Mouse (Mus musculus): Measurements from ENCODE around the gene Vwa5b2. TPM values are rescaled to one million over a fixed set of nuclear protein-coding genes. Genes with fewer than 3 reads are reported as not detected.

Vwa5b2 gene
- polyA plus RNA-seq, 2 experiments: 0.22 to 2.5 TPM

DNA sequence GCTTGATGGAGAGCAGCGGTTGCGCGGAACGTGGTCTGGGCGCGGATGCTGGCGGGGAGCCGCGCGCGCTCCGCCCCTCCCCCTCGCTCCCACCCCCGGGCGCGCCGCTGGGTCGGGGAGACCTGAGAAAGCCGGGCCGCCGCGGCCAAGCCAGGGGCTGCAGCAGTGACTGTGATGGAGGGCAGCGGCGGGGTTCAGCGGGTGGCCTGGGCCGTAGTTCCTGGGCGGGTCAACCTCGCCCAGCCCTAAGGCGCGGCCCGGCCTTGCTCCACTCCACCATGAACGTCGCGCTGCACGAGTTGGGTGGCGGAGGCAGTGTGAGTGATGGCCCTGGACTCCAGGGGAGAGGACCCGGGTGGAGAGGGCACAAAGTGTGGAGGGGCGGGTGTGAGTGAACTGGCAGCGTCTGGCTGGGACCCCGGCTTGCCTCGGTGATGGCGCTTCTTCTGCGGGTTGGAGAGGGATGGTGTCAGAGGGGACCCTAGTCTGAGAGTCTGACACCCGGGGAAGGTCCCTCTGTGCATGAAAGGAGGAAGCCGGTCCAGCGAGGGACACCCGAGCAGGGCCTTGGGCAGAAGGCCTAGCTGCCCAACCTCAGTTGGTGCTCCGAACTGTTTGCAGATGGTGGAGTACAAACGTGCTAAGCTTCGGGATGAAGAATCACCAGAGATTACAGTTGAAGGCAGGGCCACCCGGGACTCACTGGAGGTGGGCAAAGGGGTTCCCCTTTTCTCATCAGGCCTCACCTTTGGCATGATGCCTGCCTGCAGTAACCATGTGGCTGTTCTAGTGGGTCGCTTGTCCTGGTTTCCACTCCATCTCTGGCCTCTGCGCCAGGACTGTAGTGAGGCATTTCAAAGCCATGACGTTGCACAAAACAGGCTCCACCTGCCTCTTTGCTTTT is 40.7 kb downstream of the Vwa5b2 start, which contains the start of gene Ece2:
TSS of gene Ece2 (plus strand) at position 98 of the 904 bp plus-strand sequence.
- 7% methylated on average over 45 of the region's 54 CpGs for WGBS

DNA sequence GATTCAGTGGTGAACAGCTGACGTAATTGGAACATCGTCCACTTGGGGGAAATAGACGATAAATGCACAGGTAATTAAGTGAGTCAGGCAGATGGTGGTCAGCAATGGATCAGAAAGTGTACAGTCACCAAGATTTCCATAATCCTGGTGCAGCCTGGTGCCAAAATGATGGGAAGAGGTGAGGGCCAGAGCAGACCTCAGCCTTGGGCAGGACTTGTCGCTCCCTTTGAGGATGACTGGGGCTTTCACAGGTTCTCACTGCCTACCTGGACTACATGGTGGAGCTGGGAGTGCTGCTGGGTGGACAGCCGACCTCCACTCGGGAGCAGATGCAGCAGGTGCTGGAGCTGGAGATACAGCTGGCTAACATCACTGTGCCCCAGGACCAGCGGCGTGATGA is 48.1 kb downstream of the Vwa5b2 start:
- Histone ChIP-seq H3K27me3 (ENCODE audit: control insufficient read depth, insufficient read depth, low read length) (no peaks in the 10 kb centered on the region), H3K4me3 (replicated peaks; ENCODE audit: low read length) (no peak overlapping the region), H3K36me3 (ENCODE audit: control insufficient read depth, insufficient read depth, low read length) (no peaks in the 10 kb centered on the region), H3K4me2 (replicated peaks; ENCODE audit: low read depth, low read length, severe bottlenecking) (no peak overlapping the region), H3K9ac (ENCODE audit: low read depth, low read length, severe bottlenecking) (no peak overlapping the region), H3K27ac (replicated peaks; ENCODE audit: low read depth, low read length) (no peak overlapping the region), H3K9me3 (ENCODE audit: control insufficient read depth, low read length) (no peaks in the 10 kb centered on the region), H3K4me1 (ENCODE audit: control insufficient read depth, insufficient read depth, low read length) (no peaks in the 10 kb centered on the region)
- no peak for ATAC-seq (ENCODE audit: low FRiP score, low read depth)
- no peak for TF ChIP-seq POLR2A (IDR thresholded peaks at IDR 0.05; ENCODE audit: borderline replicate concordance, extremely low read depth, insufficient read depth, insufficient read length)
- 77% methylated on average over 8 of the region's 8 CpGs for WGBS
- DNase-seq (ENCODE audit: low spot score): no peak

More for the DNA sequence above, 40.7 kb downstream of the Vwa5b2 start, which contains the start of gene Ece2:
- Histone ChIP-seq H3K27ac (replicated peaks; ENCODE audit: low read depth, low read length) (no peak within 1 kb of the TSS), H3K4me3 (replicated peaks; ENCODE audit: low read length) (peak within 1 kb of the TSS; percentile 51), H3K9me3 (ENCODE audit: control insufficient read depth, low read length) (no peaks in the 10 kb centered on the region), H3K27me3 (ENCODE audit: control insufficient read depth, insufficient read depth, low read length) (0 out of 2 replicates have a peak, but pooled peaks cover 4% of the 10 kb centered on the region), H3K9ac (ENCODE audit: low read depth, low read length, severe bottlenecking) (peak within 1 kb of the TSS; percentile 65), H3K36me3 (ENCODE audit: control insufficient read depth, insufficient read depth, low read length) (no peaks in the 10 kb centered on the region), H3K4me2 (replicated peaks; ENCODE audit: low read depth, low read length, severe bottlenecking) (peak within 1 kb of the TSS; percentile 87), H3K4me1 (ENCODE audit: control insufficient read depth, insufficient read depth, low read length) (no peaks in the 10 kb centered on the region)
- peak; percentile 57; the same call in 1 of the 2 replicates for ATAC-seq (ENCODE audit: low FRiP score, low read depth)
- DNase-seq (ENCODE audit: low spot score): no peak
- no peak for TF ChIP-seq POLR2A (IDR thresholded peaks at IDR 0.05; ENCODE audit: borderline replicate concordance, extremely low read depth, insufficient read depth, insufficient read length)

DNA sequence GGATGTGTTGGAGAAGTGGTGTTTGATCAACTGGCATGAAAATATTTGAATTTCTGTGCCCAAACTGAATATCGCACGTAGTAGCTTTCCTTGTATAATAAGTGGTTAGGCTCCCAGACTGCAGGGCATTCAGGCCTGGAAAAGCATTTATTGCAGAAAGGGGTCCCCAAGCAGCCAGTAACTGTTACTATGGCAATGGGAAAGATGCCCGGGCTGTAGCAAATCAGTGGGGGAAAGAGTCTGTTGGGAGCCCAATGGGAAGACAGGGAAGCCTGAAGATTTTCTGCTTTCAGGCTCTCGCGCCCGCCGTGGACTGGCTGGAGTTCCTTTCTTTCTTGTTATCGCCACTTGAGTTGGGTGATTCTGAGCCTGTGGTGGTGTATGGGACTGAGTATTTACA is 49.1 kb downstream of the Vwa5b2 start:
- H3K4me2 ChIP-seq (replicated peaks; ENCODE audit: low read depth, low read length, severe bottlenecking): no peak overlapping the region
- ATAC-seq (ENCODE audit: low FRiP score, low read depth) (no peak), DNase-seq (ENCODE audit: low spot score) (no peak)
- no peaks in the 10 kb centered on the region for H3K36me3 ChIP-seq (ENCODE audit: control insufficient read depth, insufficient read depth, low read length)
- no peaks in the 10 kb centered on the region for H3K9me3 ChIP-seq (ENCODE audit: control insufficient read depth, low read length)
- 73% methylated on average over 8 of the region's 8 CpGs for WGBS
- no peak overlapping the region for H3K4me3 ChIP-seq (replicated peaks; ENCODE audit: low read length)
- no peaks in the 10 kb centered on the region for H3K27me3 ChIP-seq (ENCODE audit: control insufficient read depth, insufficient read depth, low read length)
- H3K27ac ChIP-seq (replicated peaks; ENCODE audit: low read depth, low read length): no peak overlapping the region
- TF ChIP-seq POLR2A (IDR thresholded peaks at IDR 0.05; ENCODE audit: borderline replicate concordance, extremely low read depth, insufficient read depth, insufficient read length): no peak
- H3K9ac ChIP-seq (ENCODE audit: low read depth, low read length, severe bottlenecking): no peak overlapping the region
- no peaks in the 10 kb centered on the region for H3K4me1 ChIP-seq (ENCODE audit: control insufficient read depth, insufficient read depth, low read length)

- TF ChIP-seq POLR2A (IDR thresholded peaks at IDR 0.05; ENCODE audit: borderline replicate concordance, extremely low read depth, insufficient read depth, insufficient read length): no peak
- H3K9ac ChIP-seq (ENCODE audit: low read depth, low read length, severe bottlenecking): no peak overlapping the region
- no peak overlapping the region for H3K4me2 ChIP-seq (replicated peaks; ENCODE audit: low read depth, low read length, severe bottlenecking)
- no peaks in the 10 kb centered on the region for H3K27me3 ChIP-seq (ENCODE audit: control insufficient read depth, insufficient read depth, low read length)
- DNase-seq (ENCODE audit: low spot score) (peak; percentile 67), ATAC-seq (ENCODE audit: low FRiP score, low read depth) (peak; percentile 62; the same call in 1 of the 2 replicates)
- H3K9me3 ChIP-seq (ENCODE audit: control insufficient read depth, low read length): no peaks in the 10 kb centered on the region
- no peaks in the 10 kb centered on the region for H3K4me1 ChIP-seq (ENCODE audit: control insufficient read depth, insufficient read depth, low read length)
- no peaks in the 10 kb centered on the region for H3K36me3 ChIP-seq (ENCODE audit: control insufficient read depth, insufficient read depth, low read length)
- 4% methylated on average over 8 of the region's 8 CpGs for WGBS
- no peak overlapping the region for H3K4me3 ChIP-seq (replicated peaks; ENCODE audit: low read length)
- H3K27ac ChIP-seq (replicated peaks; ENCODE audit: low read depth, low read length): no peak overlapping the region
Measured at GRCm38 (mm10) chr16:20642161-20642560, 52.9 kb downstream of the Vwa5b2 start.

GRCm38 (mm10) chr16:20643911-20644310 is 54.6 kb downstream of the Vwa5b2 start:
- Histone ChIP-seq H3K27me3 (ENCODE audit: control insufficient read depth, insufficient read depth, low read length) (no peaks in the 10 kb centered on the region), H3K4me3 (replicated peaks; ENCODE audit: low read length) (no peak overlapping the region), H3K4me2 (replicated peaks; ENCODE audit: low read depth, low read length, severe bottlenecking) (no peak overlapping the region), H3K9me3 (ENCODE audit: control insufficient read depth, low read length) (no peaks in the 10 kb centered on the region), H3K36me3 (ENCODE audit: control insufficient read depth, insufficient read depth, low read length) (no peaks in the 10 kb centered on the region), H3K27ac (replicated peaks; ENCODE audit: low read depth, low read length) (no peak overlapping the region), H3K4me1 (ENCODE audit: control insufficient read depth, insufficient read depth, low read length) (no peaks in the 10 kb centered on the region), H3K9ac (ENCODE audit: low read depth, low read length, severe bottlenecking) (no peak overlapping the region)
- ATAC-seq (ENCODE audit: low FRiP score, low read depth) (no peak), DNase-seq (ENCODE audit: low spot score) (no peak)
- TF ChIP-seq POLR2A (IDR thresholded peaks at IDR 0.05; ENCODE audit: borderline replicate concordance, extremely low read depth, insufficient read depth, insufficient read length): no peak
- 80% methylated on average over 7 of the region's 7 CpGs for WGBS

All from limb, embryonic 14.5 days (tissue).